8 mouse cellular contexts compared by ENCODE assay signal in genomic region chr2:158610488-158611325, GRCm38 (mm10). TPM values are rescaled to one million over a fixed set of nuclear protein-coding genes. Genes with fewer than 3 reads are reported as not detected.
DNase-seq lines count a peak whose midpoint lies in the region; ATAC-seq and TF ChIP-seq lines count a peak whose summit lies in the region.

Slc32a1 (plus strand) TSS chr2:158610767.

- WGBS in forebrain, postnatal 0 days: under 1% methylated on average over 69 of the region's 77 CpGs

- peaks cover 12% of the 10 kb centered on the region for H3K27me3 ChIP-seq in forebrain, postnatal 0 days (ENCODE audit: insufficient read depth, low read length)

- DNase-seq in kidney, postnatal 10 days: peak; percentile 18
- no peak for DNase-seq in kidney, adult 9 months
- DNase-seq in brain, embryonic 14.5 days (ENCODE audit: low read depth): peak; percentile 90
- DNase-seq in forebrain, postnatal 0 days: peak; percentile 83
- peak; percentile 41 for DNase-seq in left cerebral cortex, postnatal 4 days
- peak; percentile 54 for DNase-seq in right cerebral cortex, postnatal 14 days
- DNase-seq in urinary bladder, postnatal 36 days (ENCODE audit: low spot score in 2 of 2): no peak
- DNase-seq in gastrocnemius, postnatal 36 days: no peak

- H3K36me3 ChIP-seq in forebrain, postnatal 0 days (ENCODE audit: insufficient read depth): no peaks in the 10 kb centered on the region

- H3K4me1 ChIP-seq in forebrain, postnatal 0 days (ENCODE audit: insufficient read depth): no peaks in the 10 kb centered on the region

- intact Hi-C loops in left cerebral cortex, postnatal 4 days (cut with DNase I): loop anchor here (5.0 kb wide), 1 partner anchor 58 kb away; no protein-coding TSS in a partner anchor
- intact Hi-C loops in gastrocnemius, postnatal 36 days (cut with DNase I): no loop called here

- no peak for TF ChIP-seq CTCF in brain, embryonic 14.5 days (IDR thresholded peaks at IDR 0.05; ENCODE audit: borderline replicate concordance, extremely low read depth, insufficient read depth, insufficient read length)
- TF ChIP-seq CTCF in forebrain, postnatal 0 days (IDR thresholded peaks at IDR 0.05; ENCODE audit: low read depth): peak; percentile 53

- H3K9ac ChIP-seq in forebrain, postnatal 0 days: peak within 1 kb of the TSS; percentile 60

- H3K4me3 ChIP-seq in forebrain, postnatal 0 days (ENCODE audit: low read depth, low read length): peak within 1 kb of the TSS; percentile 43

- peak within 1 kb of the TSS; percentile 89 for H3K27ac ChIP-seq in forebrain, postnatal 0 days (ENCODE audit: low read depth, low read length)

- peak within 1 kb of the TSS; percentile 55 for H3K4me2 ChIP-seq in forebrain, postnatal 0 days (ENCODE audit: low read depth)

- no peaks in the 10 kb centered on the region for H3K9me3 ChIP-seq in forebrain, postnatal 0 days (ENCODE audit: low read length)

- peak; percentile 81 for ATAC-seq in forebrain, postnatal 0 days

- 0 out of 2 replicates have a peak, but pooled peaks have one; percentile 29 for TF ChIP-seq POLR2A in brain, embryonic 14.5 days (IDR thresholded peaks at IDR 0.05; ENCODE audit: borderline replicate concordance, extremely low read depth, insufficient read depth, insufficient read length, poor library complexity, severe bottlenecking)

RNA-seq across cellular contexts. Expression of gene Slc32a1, which starts in this region (rescaled TPM):
- 78.4 and 93.9 TPM in 2 replicates for polyA plus RNA-seq in brain, embryonic 14.5 days (2012; rRNA removed)
- total RNA-seq in forebrain, postnatal 0 days (2014; rRNA removed): 23.5 and 37.4 TPM in 2 replicates
- 7.4 and 10.8 TPM in 2 replicates for polyA plus RNA-seq in forebrain, postnatal 0 days (2015; fragmentation: Nextera tagmentation; extraction: Ambion mirVana)
- 10 to 100 TPM; 41.8 to 59.9 TPM for total RNA-seq in left cerebral cortex, postnatal 4 days (2021)
- not detected for total RNA-seq in gastrocnemius, postnatal 36 days (2021)

Comparison
In these comparisons a context has a peak if more than half of its experiments do, and no peak if none do; other contexts are left out.
1. RNA of gene Slc32a1 (total RNA-seq): 41.8 to 59.9 TPM in left cerebral cortex, postnatal 4 days and 23.5 to 37.4 TPM in forebrain, postnatal 0 days; not detected in gastrocnemius, postnatal 36 days; every median in the first group is over 10 times any median in the second.
2. DNase-seq: peak in kidney, postnatal 10 days (single experiment), brain, embryonic 14.5 days (single experiment), forebrain, postnatal 0 days (single experiment), left cerebral cortex, postnatal 4 days (single experiment) and right cerebral cortex, postnatal 14 days (single experiment); none in kidney, adult 9 months (single experiment), urinary bladder, postnatal 36 days (0 of 2) and gastrocnemius, postnatal 36 days (0 of 2).